Mouse (Mus musculus) midbrain, postnatal 0 days (tissue): ENCODE data around the gene Chst15. TPM values are rescaled to one million over a fixed set of nuclear protein-coding genes. Genes with fewer than 3 reads are reported as not detected.

Source experiments
- ATAC-seq: fragments of 200-750 bp; cut with Nextera tagmentation; 2 replicates; pipeline ENCODE4 v1.8.0; 2017; ENCODE audit warnings: moderate number of reproducible peaks, mild to moderate bottlenecking, moderate TSS enrichment, moderate library complexity; ENCODE audit not compliant: low FRiP score
- DNase-seq: peaks from one replicate; pipeline ENCODE4 v3.0.0-alpha.2; 2015; ENCODE audit warnings: low spot score
- H3K27ac ChIP-seq: fragments of 300-500 bp; sonication (generic); 2 replicates; pipeline ENCODE4 v1.5.1; 2014; ENCODE audit warnings: low read depth, mild to moderate bottlenecking, low read length, mixed read lengths
- H3K27me3 ChIP-seq: fragments of 300-500 bp; sonication (generic); 2 replicates; pipeline ENCODE4 v1.6.1; 2014; ENCODE audit warnings: low read length, control low read depth, mixed read lengths; ENCODE audit not compliant: insufficient read depth
- H3K36me3 ChIP-seq: fragments of 300-500 bp; sonication (generic); 2 replicates; pipeline ENCODE4 v1.6.1; 2014; ENCODE audit warnings: low read length, control low read depth, mixed read lengths; ENCODE audit not compliant: insufficient read depth
- H3K4me1 ChIP-seq: fragments of 300-500 bp; sonication (generic); 2 replicates; pipeline ENCODE4 v1.6.1; 2014; ENCODE audit warnings: mild to moderate bottlenecking, control low read depth, antibody characterized with exemption, low read length, mixed read lengths; ENCODE audit not compliant: insufficient read depth
- H3K4me2 ChIP-seq: fragments of 300-500 bp; sonication (generic); 2 replicates; pipeline ENCODE4 v1.6.1; 2014; ENCODE audit warnings: low read depth, mild to moderate bottlenecking, low read length, mixed read lengths; ENCODE audit not compliant: poor library complexity, severe bottlenecking
- H3K4me3 ChIP-seq: fragments of 300-500 bp; sonication (generic); 2 replicates; pipeline ENCODE4 v1.5.1; 2014; ENCODE audit warnings: low read depth, mild to moderate bottlenecking, low read length, moderate library complexity
- H3K9ac ChIP-seq: fragments of 300-500 bp; sonication (generic); replicated peaks from 2 replicates; pipeline ENCODE4 v1.6.1; 2014; ENCODE audit warnings: mild to moderate bottlenecking, low read length, moderate library complexity, mixed read lengths; ENCODE audit not compliant: poor library complexity, severe bottlenecking
- H3K9me3 ChIP-seq: fragments of 300-500 bp; sonication (generic); 2 replicates; pipeline ENCODE4 v1.6.1; 2016; ENCODE audit warnings: low read length, control low read depth
- CTCF ChIP-seq: IDR thresholded peaks from 2 replicates; pipeline ENCODE4 v1.5.1; 2016; ENCODE audit warnings: antibody characterized with exemption, mild to moderate bottlenecking
- WGBS: fragments of 180-500 bp; shearing (Covaris S2); extraction: QIAGEN DNeasy Blood & Tissue Kit; methylation state at CpG from one replicate; pipeline ENCODE4 v1.1.7; 2014; 5-methylcytosine and 5-hydroxymethylcytosine counted together
- polyA plus RNA-seq: library from polyadenylated mRNA; unstranded; fragments of >200 nt; fragmentation: Nextera tagmentation; extraction: Ambion mirVana; gene quantifications from 2 replicates; pipeline ENCODE4 v1.2.1, GENCODE M21; 2015
- total RNA-seq: library from RNA; depleted of rRNA; stranded (reverse); fragments of >200 nt; gene quantifications from 2 replicates; pipeline ENCODE4 v1.2.3, GENCODE M21; 2014

The Chst15 gene
- total and polyA plus RNA-seq, 2 experiments from 2014 or later: 8.4 to 21.9 TPM

GRCm38 (mm10) chr7:132330179-132330578 is 13.2 kb upstream of the Chst15 start:
- DNase-seq (no peak), ATAC-seq (no peak)

DNA sequence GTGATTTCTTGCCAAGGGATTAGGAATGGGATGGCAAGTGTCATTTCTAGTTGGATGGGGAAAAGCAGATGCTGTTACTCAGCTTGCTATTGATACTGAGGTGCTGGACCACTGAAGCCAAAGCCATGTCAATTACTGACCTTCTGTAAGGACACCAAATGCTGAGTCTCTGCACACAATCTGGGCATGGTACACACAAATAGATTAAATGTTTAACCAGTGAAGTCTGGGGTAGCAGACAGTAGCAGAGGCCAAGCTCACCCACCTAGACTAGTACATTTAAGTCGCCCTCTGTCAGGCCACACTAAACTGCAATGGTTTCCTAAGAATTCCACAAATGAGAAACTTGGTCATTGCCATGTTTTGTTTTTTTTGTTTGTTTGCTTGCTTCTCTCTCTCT is 11.6 kb upstream of the Chst15 start:
- H3K9me3 ChIP-seq: no peaks in the 10 kb centered on the region
- H3K4me2 ChIP-seq: no peak overlapping the region
- no peak for TF ChIP-seq CTCF
- H3K27ac ChIP-seq: no peak overlapping the region
- ATAC-seq (no peak), DNase-seq (no peak)
- 96% methylated on average over 1 of the region's 1 CpGs for WGBS
- no peaks in the 10 kb centered on the region for H3K27me3 ChIP-seq
- no peak overlapping the region for H3K4me3 ChIP-seq
- H3K4me1 ChIP-seq: 0 out of 2 replicates have a peak, but pooled peaks cover 3% of the 10 kb centered on the region
- no peak overlapping the region for H3K9ac ChIP-seq
- H3K36me3 ChIP-seq: no peaks in the 10 kb centered on the region

More at GRCm38 (mm10) chr7:132330179-132330578, 13.2 kb upstream of the Chst15 start:
- TF ChIP-seq CTCF: no peak
- Histone ChIP-seq H3K36me3 (no peaks in the 10 kb centered on the region), H3K9ac (no peak overlapping the region), H3K4me1 (0 out of 2 replicates have a peak, but pooled peaks cover 3% of the 10 kb centered on the region), H3K4me3 (no peak overlapping the region), H3K4me2 (no peak overlapping the region), H3K27ac (no peak overlapping the region), H3K9me3 (no peaks in the 10 kb centered on the region), H3K27me3 (no peaks in the 10 kb centered on the region)
- WGBS: 72% methylated on average over 1 of the region's 1 CpGs

- Histone ChIP-seq H3K4me1 (no peaks in the 10 kb centered on the region), H3K9me3 (no peaks in the 10 kb centered on the region), H3K27ac (no peak overlapping the region), H3K9ac (no peak overlapping the region), H3K4me3 (no peak overlapping the region), H3K36me3 (no peaks in the 10 kb centered on the region), H3K4me2 (no peak overlapping the region), H3K27me3 (no peaks in the 10 kb centered on the region)
- 74% methylated on average over 5 of the region's 5 CpGs for WGBS
- ATAC-seq (no peak), DNase-seq (peak; percentile 48)
- no peak for TF ChIP-seq CTCF
Observed at GRCm38 (mm10) chr7:132325549-132326331, 8.7 kb upstream of the Chst15 start.

GRCm38 (mm10) chr7:132323430-132323829 is 6.4 kb upstream of the Chst15 start:
- H3K9me3 ChIP-seq: no peaks in the 10 kb centered on the region
- no peaks in the 10 kb centered on the region for H3K36me3 ChIP-seq
- no peak overlapping the region for H3K27ac ChIP-seq
- no peaks in the 10 kb centered on the region for H3K27me3 ChIP-seq
- H3K4me3 ChIP-seq: no peak overlapping the region
- ATAC-seq: no peak
- WGBS: 88% methylated on average over 5 of the region's 5 CpGs
- H3K4me1 ChIP-seq: no peaks in the 10 kb centered on the region
- TF ChIP-seq CTCF: no peak
- DNase-seq: no peak
- H3K9ac ChIP-seq: no peak overlapping the region
- no peak overlapping the region for H3K4me2 ChIP-seq

DNA sequence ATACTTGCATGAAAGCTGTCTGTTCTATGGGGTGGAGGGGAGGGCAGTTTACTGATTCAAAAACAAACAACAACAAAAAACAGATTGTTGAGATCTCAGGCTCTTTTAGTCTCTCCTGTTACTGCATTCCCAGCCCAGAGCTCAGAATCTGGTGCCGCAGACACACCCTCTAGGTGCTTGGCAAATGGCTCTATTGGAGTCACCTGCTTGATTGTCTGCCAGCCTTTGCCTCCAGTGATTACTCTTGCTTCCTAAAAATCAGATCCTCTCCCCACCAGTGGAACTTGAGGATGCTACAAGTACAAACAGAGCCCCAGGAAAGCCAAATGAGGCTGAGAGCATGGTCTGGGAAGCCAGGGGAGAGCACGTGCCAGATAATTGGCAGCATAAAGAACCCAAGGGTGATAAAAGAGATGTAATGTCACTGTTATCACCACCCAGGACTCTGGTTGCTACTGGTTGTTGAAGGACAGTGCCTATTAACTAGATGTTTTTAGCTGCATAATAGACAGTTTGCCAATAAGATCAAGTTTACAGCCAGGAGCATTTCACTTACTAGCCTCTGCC is 4.4 kb upstream of the Chst15 start:
- no peak for TF ChIP-seq CTCF
- ATAC-seq: no peak
- DNase-seq: no peak
- no peak overlapping the region for H3K4me2 ChIP-seq
- 82% methylated on average over 2 of the region's 2 CpGs for WGBS
- H3K4me1 ChIP-seq: peaks cover 4% of the 10 kb centered on the region; the same call in 1 of the 2 replicates
- no peaks in the 10 kb centered on the region for H3K36me3 ChIP-seq
- no peak overlapping the region for H3K9ac ChIP-seq
- no peak overlapping the region for H3K27ac ChIP-seq
- no peaks in the 10 kb centered on the region for H3K27me3 ChIP-seq
- H3K9me3 ChIP-seq: no peaks in the 10 kb centered on the region
- H3K4me3 ChIP-seq: no peak overlapping the region
